Mouse (Mus musculus) adrenal gland, adult (tissue): ENCODE measurements around the gene Dhx30.
"Not testable (repeated sequence)": the region's sequence is repeated elsewhere in the genome, so short reads cannot be mapped to it uniquely, and the experiment has no call there.

Experiments
- DNase-seq, 2 experiments: peaks; one replicate each; pipeline ENCODE4 v3.0.0; 2022 to 2023; ENCODE audit warnings: low spot score in 1 of 2; ENCODE audit not compliant: inconsistent age in 2 of 2

Dhx30 gene

GRCm38 (mm10) chr9:110117779-110118139 lies at the start of gene Dhx30:
Gene Dhx30 (minus strand): TSS chr9:110117830.
- no peak for DNase-seq

- peak; percentile 9 to 70 for DNase-seq
Observed at GRCm38 (mm10) chr9:110163071-110163470, 45.4 kb upstream of the Dhx30 start.

- DNase-seq: peak; percentile 14 to 65
Observed at GRCm38 (mm10) chr9:110162441-110162840, 44.8 kb upstream of the Dhx30 start.

DNA sequence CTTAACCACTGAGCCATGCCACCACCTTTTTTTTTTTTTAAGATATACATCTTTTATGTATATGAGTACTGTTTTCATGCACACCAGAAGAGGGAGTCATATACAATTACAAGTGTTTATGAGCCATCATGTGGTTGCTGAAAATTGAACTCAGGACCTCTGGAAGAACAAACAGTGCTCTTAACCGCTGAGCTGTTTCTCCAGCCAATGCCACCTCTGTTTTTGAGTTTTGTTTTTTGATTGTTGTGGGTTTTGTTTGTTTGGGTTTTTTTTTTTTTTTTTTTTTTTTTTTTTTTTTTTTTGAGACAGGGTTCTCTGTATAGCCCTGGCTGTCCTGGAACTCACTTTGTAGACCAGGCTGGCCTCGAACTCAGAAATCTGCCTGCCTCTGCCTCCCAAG lies 42.9 kb upstream of the Dhx30 start:
- DNase-seq: not testable (repeated sequence)

- peak; percentile 70 to 90 for DNase-seq
Observed at GRCm38 (mm10) chr9:110159036-110159435, 41.4 kb upstream of the Dhx30 start.

DNA sequence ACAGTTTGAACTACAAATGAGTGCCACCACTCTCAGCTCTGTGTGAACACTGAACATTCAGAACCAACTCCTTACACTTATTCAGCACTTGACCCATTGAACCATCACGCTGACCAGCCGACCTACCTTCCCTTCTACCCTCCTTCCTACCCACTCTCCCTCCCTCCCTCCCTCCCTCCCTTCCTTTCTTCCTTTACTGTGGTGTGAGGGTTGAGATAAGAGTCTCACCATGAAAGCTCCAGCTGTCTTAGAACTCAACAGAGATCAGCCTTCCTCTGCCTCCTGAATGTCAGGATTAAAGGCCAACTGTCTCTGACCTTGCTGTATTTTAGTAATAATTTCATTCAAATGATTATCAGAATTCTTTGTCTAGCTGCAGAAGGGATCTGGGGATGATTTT lies 31.0 kb upstream of the Dhx30 start:
- no peak for DNase-seq

GRCm38 (mm10) chr9:110142097-110142496 lies 24.5 kb upstream of the Dhx30 start:
- no peak for DNase-seq

DNA sequence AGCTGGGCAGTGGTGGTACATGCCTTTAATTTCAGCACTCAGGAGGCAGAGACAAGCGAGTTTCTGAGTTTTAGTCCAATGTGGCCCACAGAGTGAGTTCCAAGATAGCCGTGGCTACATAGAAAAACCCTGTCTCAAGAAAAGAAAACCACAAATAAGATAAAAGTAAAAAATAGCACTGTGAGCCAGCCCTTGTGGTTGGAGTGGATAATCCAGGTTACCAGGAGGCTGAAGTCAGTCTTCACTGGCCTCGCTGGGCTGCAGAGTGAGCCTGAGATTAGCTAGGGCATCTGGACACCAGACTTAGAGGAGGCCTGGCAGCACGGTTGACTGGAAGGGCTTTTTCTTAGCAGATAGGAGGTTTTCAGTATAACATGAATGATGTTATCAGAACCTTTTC lies 21.5 kb upstream of the Dhx30 start:
- DNase-seq: no peak

DNA sequence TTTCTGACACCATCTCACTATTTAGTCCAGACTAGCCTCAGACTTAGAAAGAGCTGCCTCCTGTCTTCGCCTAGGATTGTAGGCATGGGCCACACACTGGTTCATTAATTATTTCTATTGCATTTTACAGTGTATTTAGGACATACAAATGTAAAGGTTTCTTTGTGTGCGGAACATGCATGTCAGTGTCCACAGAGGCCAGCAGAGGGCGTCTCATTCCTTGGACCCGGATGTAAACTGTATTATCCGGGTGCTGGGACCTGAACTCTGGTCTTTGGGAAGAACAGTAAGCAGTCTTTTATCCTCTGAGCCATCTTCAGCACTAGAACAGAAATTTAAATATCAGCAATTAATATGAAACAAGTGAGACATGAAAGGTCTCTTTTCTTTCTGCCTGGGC lies 16.5 kb upstream of the Dhx30 start:
- no peak for DNase-seq

DNA sequence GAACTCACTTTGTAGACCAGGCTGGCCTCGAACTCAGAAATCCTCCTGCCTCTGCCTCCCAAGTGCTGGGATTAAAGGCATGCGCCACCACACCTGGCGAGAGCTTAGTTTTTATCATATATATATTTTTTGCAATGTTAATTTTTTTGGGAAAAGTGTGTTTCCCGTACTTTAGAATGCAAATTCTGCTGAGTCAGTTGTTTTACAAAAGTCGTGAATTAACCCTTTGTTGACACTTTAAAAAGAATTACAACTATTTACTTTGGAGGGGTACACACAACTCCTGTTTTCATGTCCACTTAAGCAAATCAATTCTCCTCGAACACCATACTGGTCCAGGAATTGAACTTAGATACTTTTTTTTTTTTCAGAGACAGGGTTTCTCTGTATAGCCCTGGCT lies 15.3 kb upstream of the Dhx30 start:
- DNase-seq: no peak

DNA sequence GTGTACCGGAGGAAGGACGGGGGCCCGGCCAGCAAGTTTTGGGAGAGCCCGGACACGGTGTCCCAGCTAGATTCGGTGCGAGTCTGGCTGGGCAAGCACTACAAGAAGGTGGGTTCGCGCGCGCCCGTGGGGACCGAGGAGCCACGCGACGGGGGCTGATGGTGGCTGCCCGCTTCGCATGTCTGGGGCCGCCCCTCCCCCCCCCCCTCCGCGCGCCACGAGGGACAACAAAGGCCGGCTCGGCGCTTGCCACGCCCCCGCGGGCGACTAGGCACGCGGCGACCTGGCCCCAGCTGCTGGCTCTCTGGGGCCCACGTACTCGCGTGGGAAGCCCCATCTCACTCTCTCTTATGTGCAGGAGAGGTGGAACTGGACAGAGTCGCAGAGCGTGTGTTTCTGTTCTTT lies 14.6 kb upstream of the Dhx30 start:
- no peak for DNase-seq

- peak; percentile 99 to 100 for DNase-seq
Observed at GRCm38 (mm10) chr9:110131525-110132197, 14.0 kb upstream of the Dhx30 start.

DNA sequence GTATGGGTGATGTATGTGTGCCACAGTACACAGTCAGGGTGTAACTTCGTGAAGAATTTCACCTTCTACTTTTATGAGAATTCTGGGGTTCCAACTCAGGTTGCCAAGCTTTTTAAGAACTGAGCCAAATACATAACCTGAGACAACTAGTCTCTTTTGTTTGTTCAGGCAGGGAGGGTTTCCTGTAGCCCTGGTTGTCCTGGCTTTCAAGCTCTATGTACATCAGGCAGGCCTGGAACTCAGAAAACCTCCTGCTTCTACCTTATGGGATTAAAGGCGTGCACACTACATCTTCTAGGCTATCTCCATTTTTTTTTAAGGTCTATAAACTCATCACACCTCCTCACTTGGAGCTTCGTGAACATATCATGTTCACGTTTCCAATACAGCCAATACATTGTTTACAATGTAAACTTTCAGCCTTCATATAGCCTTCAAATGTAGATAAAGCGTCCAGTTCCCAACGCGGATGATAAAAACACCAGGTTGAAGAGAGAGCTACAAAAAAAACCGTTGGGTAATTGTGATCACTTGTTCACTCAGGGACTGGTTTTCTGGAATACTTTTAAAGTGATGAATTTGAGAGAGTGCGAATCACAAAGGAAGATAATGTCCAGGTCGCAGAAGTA lies 13.4 kb upstream of the Dhx30 start:
- DNase-seq: no peak

DNA sequence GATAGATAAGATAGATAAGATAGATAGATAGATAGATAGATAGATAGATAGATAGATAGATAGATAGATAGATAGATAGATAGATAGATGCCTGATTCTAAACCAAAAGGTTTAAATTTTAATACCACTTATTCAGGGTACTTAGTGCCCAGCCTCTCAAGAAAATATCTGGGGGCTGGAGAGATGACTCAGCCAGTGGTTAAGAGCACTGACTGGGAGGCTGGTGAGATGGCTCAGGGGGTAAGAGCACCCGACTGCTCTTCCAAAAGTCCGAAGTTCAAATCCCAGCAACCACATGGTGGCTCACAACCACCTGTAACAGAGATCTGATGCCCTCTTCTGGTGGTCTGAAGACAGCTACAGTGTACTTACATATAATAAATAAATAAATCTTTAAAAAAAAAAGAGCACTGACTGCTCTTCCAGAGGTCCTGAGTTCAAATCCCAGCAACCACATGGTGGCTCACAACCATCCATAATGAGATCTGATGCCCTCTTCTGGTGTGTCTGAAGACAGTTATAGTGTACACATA lies 6.4 kb upstream of the Dhx30 start:
- DNase-seq: not testable (repeated sequence)

GRCm38 (mm10) chr9:110123322-110123721 lies 5.7 kb upstream of the Dhx30 start:
- no peak for DNase-seq

DNA sequence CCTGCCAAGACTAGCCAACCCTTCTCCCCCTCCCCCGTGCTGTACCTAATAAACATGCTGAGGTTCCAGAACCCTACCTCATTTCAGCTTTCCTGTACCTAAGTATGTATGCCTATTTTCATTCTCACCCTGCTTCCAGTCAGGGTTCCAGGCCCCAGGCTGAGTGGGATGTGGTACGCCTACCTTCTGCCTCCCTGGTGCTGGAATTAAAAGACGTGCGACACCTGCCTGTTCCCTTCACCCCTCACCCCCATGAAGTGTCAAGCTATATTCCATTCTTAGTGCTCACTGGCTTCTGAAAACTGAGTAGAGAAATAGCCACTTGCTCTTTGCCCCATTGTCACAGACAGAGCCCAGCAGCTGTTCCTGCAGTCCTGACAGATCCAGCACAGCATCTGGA lies 3.8 kb upstream of the Dhx30 start:
- no peak for DNase-seq

DNA sequence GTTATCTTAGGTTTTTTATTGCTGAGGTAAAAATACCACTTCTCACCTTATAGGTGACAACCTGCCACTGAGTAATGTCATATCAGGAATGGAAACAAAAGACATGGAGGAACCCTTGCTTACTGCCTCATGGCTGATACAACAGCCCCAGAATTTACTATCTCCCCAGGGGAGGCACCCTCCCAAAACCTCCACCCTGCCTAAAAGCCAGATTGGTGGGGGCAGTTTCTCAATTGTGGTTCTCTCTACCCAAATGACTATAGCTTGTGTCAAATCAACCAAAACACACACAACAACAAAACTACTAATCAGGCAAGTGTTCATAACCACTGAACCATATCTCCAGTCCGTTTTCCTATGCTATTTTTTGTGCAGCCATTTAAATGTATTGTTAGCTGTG lies 619 bp upstream of the Dhx30 start:
- no peak for DNase-seq

GRCm38 (mm10) chr9:110116977-110117778 lies 452 bp downstream of the Dhx30 start, which contains the start of gene Smarcc1:
Gene Smarcc1 (plus strand): TSS chr9:110117708.
- peak; percentile 93 to 98 for DNase-seq

- DNase-seq: peak in 1 of 2 experiments; percentile 45
Observed at GRCm38 (mm10) chr9:110116353-110116976, 1.2 kb downstream of the Dhx30 start.

DNA sequence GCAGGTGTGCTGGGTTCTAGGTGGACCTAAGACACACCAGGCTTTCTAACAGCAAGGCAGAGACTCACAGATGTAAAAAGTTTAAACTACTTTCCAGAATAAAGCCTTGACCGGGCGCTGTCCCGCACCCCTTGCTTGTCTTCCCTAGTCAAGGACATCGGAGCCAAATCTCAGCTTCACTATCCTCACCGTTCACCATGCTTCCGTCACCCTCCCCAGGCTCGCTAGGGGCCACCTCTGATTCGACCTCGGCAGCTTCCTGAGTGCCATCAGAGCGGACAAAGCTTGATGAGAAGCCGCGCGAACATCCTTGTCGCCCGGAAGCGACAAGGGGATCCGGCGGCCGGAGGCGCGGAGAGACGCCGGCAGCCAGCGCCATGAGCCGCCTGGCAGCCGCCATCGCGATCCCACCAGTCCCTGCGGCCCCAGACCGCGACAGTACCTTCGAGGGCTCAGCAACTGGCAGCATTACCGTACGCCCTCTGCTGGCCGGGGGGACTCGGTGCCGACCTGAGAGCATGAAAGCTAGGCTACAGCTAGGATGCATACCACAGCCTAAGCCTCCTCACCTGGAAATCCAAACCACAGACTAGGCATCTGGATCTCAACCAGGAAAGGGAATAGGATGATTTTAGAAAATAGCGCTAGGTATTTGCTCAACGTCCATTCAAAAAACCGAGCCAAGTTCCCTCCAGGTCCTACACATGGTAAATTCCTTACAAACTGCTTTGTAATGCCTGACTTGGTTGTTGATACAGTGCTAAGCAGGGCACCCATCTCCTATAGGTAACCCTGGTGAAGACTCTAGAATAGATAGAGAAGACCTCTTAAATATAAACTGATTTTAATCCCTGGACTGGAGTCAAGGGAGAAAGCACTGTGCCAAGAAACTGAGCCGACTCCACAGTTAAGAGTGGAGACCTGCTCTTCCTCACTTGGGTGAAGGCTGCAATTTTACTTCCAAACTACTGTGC lies 16.7 kb downstream of the Dhx30 start:
- DNase-seq: peak; percentile 92 to 97
